8 mouse cellular contexts compared by ENCODE assay signal in the genomic region with DNA sequence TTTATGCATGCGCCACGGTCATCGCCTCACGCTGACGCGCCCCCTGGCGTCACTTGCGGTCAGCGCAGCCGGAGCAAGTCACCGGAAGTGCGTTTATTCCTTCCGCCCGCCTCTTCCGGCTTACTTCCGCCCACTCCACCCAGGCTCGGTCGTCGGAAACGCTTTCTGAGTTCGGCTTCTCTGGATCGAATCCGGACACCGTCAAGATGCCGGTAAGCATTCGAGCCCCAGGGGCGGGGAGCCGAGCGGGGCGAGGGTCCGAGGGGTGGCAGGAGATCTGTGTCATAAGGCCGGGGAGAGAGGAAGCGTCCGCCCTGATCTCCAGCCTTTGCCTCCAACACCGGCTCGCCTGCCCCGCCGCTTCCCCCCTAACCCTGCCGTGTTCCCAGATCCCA. TPM values are rescaled to one million over a fixed set of nuclear protein-coding genes. Genes with fewer than 3 reads are reported as not detected.
DNase-seq lines count a peak whose midpoint lies in the region; ATAC-seq and TF ChIP-seq lines count a peak whose summit lies in the region.

A gene (plus strand): TSS at position 93 of the 395 bp plus-strand sequence.

- peaks cover 15% of the 10 kb centered on the region for H3K36me3 ChIP-seq in forebrain, embryonic 10.5 days (replicated peaks)
- H3K36me3 ChIP-seq in heart, embryonic 15.5 days: no peaks in the 10 kb centered on the region; the same call in 1 of the 2 replicates
- H3K36me3 ChIP-seq in liver, embryonic 14.5 days (replicated peaks; ENCODE audit: control insufficient read depth, insufficient read depth, low read depth): peaks cover 2% of the 10 kb centered on the region
- peaks cover 4% of the 10 kb centered on the region for H3K36me3 ChIP-seq in neural tube, embryonic 11.5 days (ENCODE audit: control insufficient read depth, insufficient read depth, low read length)
- no peaks in the 10 kb centered on the region; the same call in 1 of the 2 replicates for H3K36me3 ChIP-seq in stomach, postnatal 0 days (ENCODE audit: control insufficient read depth, insufficient read depth, low read length)

- peak within 1 kb of the TSS; percentile 73 for H3K4me2 ChIP-seq in heart, embryonic 15.5 days
- peak within 1 kb of the TSS; percentile 81 for H3K4me2 ChIP-seq in liver, embryonic 14.5 days (ENCODE audit: low read depth)
- peak within 1 kb of the TSS; percentile 64 for H3K4me2 ChIP-seq in neural tube, embryonic 11.5 days (ENCODE audit: low read depth)
- H3K4me2 ChIP-seq in stomach, postnatal 0 days (replicated peaks; ENCODE audit: low read depth): peak within 1 kb of the TSS; percentile 65

- peak; percentile 87 to 90 for DNase-seq in CD8-positive naive resting alpha-beta T cell, adult 2 months (ENCODE audit: low read depth in 2 of 2, low spot score in 2 of 2)
- DNase-seq in c-Kit-positive CD71-negative TER-119-negative erythroid progenitor cells, embryonic 14.5 days (ENCODE audit: low read depth): peak; percentile 81
- peak; percentile 86 for DNase-seq in forebrain, embryonic 10.5 days (ENCODE audit: extremely low spot score, low spot score)
- peak; percentile 93 for DNase-seq in kidney, postnatal 25 days
- DNase-seq in liver, embryonic 14.5 days (ENCODE audit: low read depth in 3 of 3, low spot score in 3 of 3): peak; percentile 77 to 81 (median 78)
- DNase-seq in neural tube, embryonic 11.5 days (ENCODE audit: low spot score): peak; percentile 94
- peak; percentile 93 for DNase-seq in stomach, postnatal 0 days (ENCODE audit: low spot score)

- H3K9me3 ChIP-seq in forebrain, embryonic 10.5 days: no peaks in the 10 kb centered on the region
- H3K9me3 ChIP-seq in heart, embryonic 15.5 days (replicated peaks): no peaks in the 10 kb centered on the region
- no peaks in the 10 kb centered on the region for H3K9me3 ChIP-seq in liver, embryonic 14.5 days (ENCODE audit: control insufficient read depth, low read length)
- H3K9me3 ChIP-seq in neural tube, embryonic 11.5 days (ENCODE audit: control insufficient read depth, low read length): no peaks in the 10 kb centered on the region
- H3K9me3 ChIP-seq in stomach, postnatal 0 days (ENCODE audit: control insufficient read depth, low read length): no peaks in the 10 kb centered on the region

- ATAC-seq in heart, embryonic 15.5 days (replicated peaks; ENCODE audit: insufficient number of reproducible peaks, insufficient read depth, low FRiP score, low read depth): peak; percentile 85
- ATAC-seq in liver, embryonic 14.5 days (ENCODE audit: insufficient read depth): peak; percentile 88
- peak; percentile 61 for ATAC-seq in neural tube, embryonic 11.5 days (ENCODE audit: insufficient read depth, low FRiP score, low TSS enrichment)
- peak; percentile 88 for ATAC-seq in stomach, postnatal 0 days (ENCODE audit: low FRiP score, low TSS enrichment)

- peaks cover 13% of the 10 kb centered on the region for H3K4me1 ChIP-seq in forebrain, embryonic 10.5 days
- H3K4me1 ChIP-seq in heart, embryonic 15.5 days (replicated peaks): peaks cover 11% of the 10 kb centered on the region
- peaks cover 8 to 10% of the 10 kb centered on the region in 2 experiments for H3K4me1 ChIP-seq in liver, embryonic 14.5 days (replicated peaks; ENCODE audit: control insufficient read depth in 2 of 2, insufficient read depth in 2 of 2, low read length in 1 of 2)
- no peaks in the 10 kb centered on the region for H3K4me1 ChIP-seq in neural tube, embryonic 11.5 days (ENCODE audit: control insufficient read depth, insufficient read depth, low read length)
- peaks cover 3% of the 10 kb centered on the region; the same call in 1 of the 2 replicates for H3K4me1 ChIP-seq in stomach, postnatal 0 days (replicated peaks; ENCODE audit: control insufficient read depth, insufficient read depth)

- TF ChIP-seq CTCF in liver, embryonic 14.5 days (IDR thresholded peaks at IDR 0.05; ENCODE audit: low read depth): peak; percentile 99
- peak; percentile 95 for TF ChIP-seq CTCF in stomach, postnatal 0 days (IDR thresholded peaks at IDR 0.05; ENCODE audit: low read depth)

- peak within 1 kb of the TSS; percentile 79 for H3K9ac ChIP-seq in heart, embryonic 15.5 days
- H3K9ac ChIP-seq in liver, embryonic 14.5 days (replicated peaks): peak within 1 kb of the TSS; percentile 77
- H3K9ac ChIP-seq in neural tube, embryonic 11.5 days (ENCODE audit: low read length): peak within 1 kb of the TSS; percentile 51
- H3K9ac ChIP-seq in stomach, postnatal 0 days (ENCODE audit: low read length): peak within 1 kb of the TSS; percentile 93

- under 1% methylated on average over 39 of the region's 39 CpGs for WGBS in forebrain, embryonic 10.5 days
- under 1% methylated on average over 39 of the region's 39 CpGs for WGBS in heart, embryonic 15.5 days
- WGBS in liver, embryonic 14.5 days (ENCODE audit: insufficient replicate concordance): under 1% methylated on average over 39 of the region's 39 CpGs
- under 1% methylated on average over 39 of the region's 39 CpGs for WGBS in neural tube, embryonic 11.5 days
- under 1% methylated on average over 39 of the region's 39 CpGs for WGBS in stomach, postnatal 0 days

- TF ChIP-seq EP300 in liver, embryonic 14.5 days (IDR thresholded peaks at IDR 0.05; ENCODE audit: low read depth): no peak
- peak; percentile 43 for TF ChIP-seq EP300 in stomach, postnatal 0 days (optimal IDR thresholded peaks at IDR 0.05)

- no peaks in the 10 kb centered on the region for H3K27me3 ChIP-seq in forebrain, embryonic 10.5 days (ENCODE audit: poor library complexity, severe bottlenecking)
- no peaks in the 10 kb centered on the region for H3K27me3 ChIP-seq in heart, embryonic 15.5 days
- no peaks in the 10 kb centered on the region for H3K27me3 ChIP-seq in liver, embryonic 14.5 days (ENCODE audit: control insufficient read depth, insufficient read depth, low read length)
- no peaks in the 10 kb centered on the region for H3K27me3 ChIP-seq in neural tube, embryonic 11.5 days (ENCODE audit: control insufficient read depth, insufficient read depth, low read length)
- no peaks in the 10 kb centered on the region for H3K27me3 ChIP-seq in stomach, postnatal 0 days (ENCODE audit: control insufficient read depth, insufficient read depth, low read length)

- peak within 1 kb of the TSS; percentile 89 for H3K4me3 ChIP-seq in forebrain, embryonic 10.5 days
- H3K4me3 ChIP-seq in heart, embryonic 15.5 days: peak within 1 kb of the TSS; percentile 75
- peak within 1 kb of the TSS; percentile 78 to 98 for H3K4me3 ChIP-seq in liver, embryonic 14.5 days (ENCODE audit: insufficient read depth in 1 of 2, low read depth in 2 of 2, low read length in 2 of 2)
- H3K4me3 ChIP-seq in neural tube, embryonic 11.5 days (ENCODE audit: low read depth, low read length): peak within 1 kb of the TSS; percentile 56
- H3K4me3 ChIP-seq in stomach, postnatal 0 days (ENCODE audit: low read depth, low read length): peak within 1 kb of the TSS; percentile 85

- H3K27ac ChIP-seq in forebrain, embryonic 10.5 days: peak within 1 kb of the TSS; percentile 85
- H3K27ac ChIP-seq in heart, embryonic 15.5 days: peak within 1 kb of the TSS; percentile 64
- H3K27ac ChIP-seq in liver, embryonic 14.5 days: peak within 1 kb of the TSS; percentile 60
- H3K27ac ChIP-seq in neural tube, embryonic 11.5 days (ENCODE audit: low read depth, low read length): no peak within 1 kb of the TSS
- peak within 1 kb of the TSS; percentile 84 for H3K27ac ChIP-seq in stomach, postnatal 0 days (replicated peaks)

RNA-seq across cellular contexts. Expression of the gene that starts here (rescaled TPM):
- polyA plus RNA-seq in forebrain, embryonic 10.5 days (2016; fragmentation: Nextera tagmentation; extraction: Ambion mirVana): 91.9 and 98.7 TPM in 2 replicates
- polyA plus RNA-seq in heart, embryonic 15.5 days (2015; fragmentation: Nextera tagmentation; extraction: Ambion mirVana): 98.6 and 103 TPM in 2 replicates
- 146 and 180 TPM in 2 replicates for polyA plus RNA-seq in liver, embryonic 14.5 days (2012; rRNA removed)
- 36.3 and 38.5 TPM in 2 replicates for polyA plus RNA-seq in liver, embryonic 14.5 days (2014; fragmentation: Nextera tagmentation; extraction: Ambion mirVana)
- polyA plus RNA-seq in neural tube, embryonic 11.5 days (2014; fragmentation: Nextera tagmentation; extraction: Ambion mirVana): 65.8 and 67.4 TPM in 2 replicates
- 147 TPM in 2 replicates for polyA plus RNA-seq in stomach, postnatal 0 days (2015; fragmentation: Nextera tagmentation; extraction: Ambion mirVana)
